Mouse (Mus musculus): ENCODE measurements around the gene Mt4. TPM values are rescaled to one million over a fixed set of nuclear protein-coding genes. Genes with fewer than 3 reads are reported as not detected.
A peak's percentile ranks its signal among the peaks of the same experiment; 100 is the strongest.

Mt4 gene
- total and polyA plus RNA-seq, 2 experiments from 2014 or later, result not detected

DNA sequence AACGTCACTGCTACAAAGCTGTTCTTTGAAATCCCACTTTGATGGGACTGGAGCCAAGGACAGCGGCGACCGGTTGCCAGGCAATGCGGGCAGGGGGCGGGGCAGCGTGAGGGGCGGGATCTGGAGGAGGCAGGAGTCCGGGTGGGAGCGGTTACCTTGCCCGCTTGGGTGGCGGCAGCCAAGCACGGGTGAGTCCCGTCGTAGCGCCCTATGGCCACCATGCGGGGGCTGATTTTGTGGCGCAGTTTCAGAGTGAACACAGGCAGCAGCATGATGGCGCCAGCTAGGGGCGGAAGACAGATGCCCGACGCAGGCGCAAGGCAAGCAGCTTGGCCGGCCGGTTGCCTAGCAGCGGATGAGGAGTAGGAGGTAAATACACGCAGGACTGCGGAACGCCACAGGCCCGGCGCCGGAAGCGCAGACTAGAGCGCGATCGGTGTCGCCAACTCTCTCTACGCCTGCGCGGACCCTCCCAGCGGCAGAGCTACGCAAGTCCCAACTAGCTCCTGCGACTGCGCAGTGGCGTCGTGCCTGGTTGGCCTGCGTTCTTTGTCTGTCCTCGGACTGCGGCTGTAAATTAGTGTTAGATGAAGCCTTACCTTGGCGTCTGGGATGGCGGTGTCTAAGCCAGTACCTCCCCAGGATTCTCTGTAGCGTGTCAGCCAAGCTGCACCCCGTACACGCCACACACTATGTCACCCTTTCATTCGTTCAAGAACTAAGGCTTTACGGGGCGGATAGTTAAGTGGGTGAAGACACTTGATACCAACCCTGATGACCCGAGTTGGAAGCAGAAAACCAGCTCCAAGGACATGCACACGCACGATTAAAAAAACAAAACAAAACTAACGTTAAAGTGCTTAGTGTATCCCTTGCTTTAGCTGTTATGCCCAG is 38.7 kb upstream of the Mt4 start, which contains the start of gene Bbs2:
Gene Bbs2 (minus strand): TSS at position 848 of the 894 bp plus-strand sequence.
- Histone ChIP-seq H3K9ac (replicated peaks; ENCODE audit: low read depth, low read length) (peak within 1 kb of the TSS; percentile 62), H3K27ac (ENCODE audit: low read depth) (peak within 1 kb of the TSS; percentile 94), H3K36me3 (replicated peaks; ENCODE audit: control insufficient read depth, insufficient read depth, low read length) (no peaks in the 10 kb centered on the region), H3K4me3 (ENCODE audit: low read depth, low read length) (peak within 1 kb of the TSS; percentile 55), H3K9me3 (replicated peaks; ENCODE audit: control insufficient read depth, low read length) (no peaks in the 10 kb centered on the region), H3K27me3 (ENCODE audit: control insufficient read depth, insufficient read depth, low read length) (no peaks in the 10 kb centered on the region), H3K4me2 (ENCODE audit: low read depth, low read length) (peak within 1 kb of the TSS; percentile 64), H3K4me1 (ENCODE audit: control insufficient read depth, insufficient read depth) (peaks cover 5% of the 10 kb centered on the region; the same call in 1 of the 2 replicates)
- WGBS, result under 1% methylated on average over 61 of the region's 61 CpGs
- no peak; the same call in 1 of the 2 replicates for TF ChIP-seq EP300 (IDR thresholded peaks at IDR 0.05; ENCODE audit: low read depth)
- TF ChIP-seq CTCF (IDR thresholded peaks at IDR 0.05; ENCODE audit: low read depth), result peak; percentile 47
- ATAC-seq (ENCODE audit: insufficient read depth, low read depth) (peak; percentile 100), DNase-seq (ENCODE audit: low spot score) (peak; percentile 99)

DNA sequence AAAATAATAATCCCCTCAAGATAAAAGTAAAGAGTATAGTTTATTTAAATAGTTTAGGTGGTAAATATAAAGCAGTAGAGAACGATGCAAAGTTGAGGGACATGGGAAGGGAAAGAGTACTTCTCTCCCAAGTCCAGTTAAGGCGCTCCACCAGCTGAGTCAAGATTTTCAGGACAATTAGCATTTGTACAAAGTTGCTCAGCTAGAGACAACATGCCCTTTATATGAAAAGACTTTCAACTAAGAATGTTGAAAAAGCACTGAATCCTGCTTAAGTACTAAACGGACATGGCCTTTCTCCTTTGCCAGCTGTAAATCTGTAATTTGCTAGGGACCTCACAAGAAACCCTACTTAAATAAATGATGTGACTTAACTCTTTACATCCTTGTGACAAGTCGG is 38.0 kb upstream of the Mt4 start:
- Histone ChIP-seq H3K27ac (ENCODE audit: low read depth) (peak overlapping the region; percentile 94), H3K4me3 (ENCODE audit: low read depth, low read length) (peak overlapping the region; percentile 55)

DNA sequence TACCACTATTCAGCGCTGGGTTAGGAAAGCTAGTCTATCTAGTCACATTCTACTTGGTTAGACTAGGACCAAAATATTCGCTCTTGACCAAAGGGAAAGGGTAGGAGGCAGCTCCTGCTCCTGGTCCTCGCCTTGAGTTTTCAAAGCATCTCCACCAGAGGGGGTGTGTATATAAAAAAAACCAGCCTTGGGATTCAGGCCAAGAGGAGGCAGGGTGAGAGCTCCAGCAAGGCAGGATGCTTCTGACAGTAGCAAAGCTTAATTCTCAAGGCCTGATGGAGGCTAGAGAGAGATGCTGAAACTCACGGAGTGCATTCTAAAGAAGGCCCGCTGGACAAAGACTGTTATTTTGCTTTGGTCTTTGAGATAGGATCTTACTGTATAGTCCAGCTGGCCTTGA is 32.9 kb upstream of the Mt4 start:
- no peak for ATAC-seq (ENCODE audit: insufficient read depth, low read depth)
- Histone ChIP-seq H3K4me3 (ENCODE audit: low read depth, low read length) (no peak overlapping the region), H3K9me3 (replicated peaks; ENCODE audit: control insufficient read depth, low read length) (no peaks in the 10 kb centered on the region), H3K4me1 (ENCODE audit: control insufficient read depth, insufficient read depth) (no peaks in the 10 kb centered on the region), H3K36me3 (replicated peaks; ENCODE audit: control insufficient read depth, insufficient read depth, low read length) (no peaks in the 10 kb centered on the region), H3K4me2 (ENCODE audit: low read depth, low read length) (no peak overlapping the region), H3K27me3 (ENCODE audit: control insufficient read depth, insufficient read depth, low read length) (no peaks in the 10 kb centered on the region), H3K27ac (ENCODE audit: low read depth) (no peak overlapping the region), H3K9ac (replicated peaks; ENCODE audit: low read depth, low read length) (no peak overlapping the region)
- WGBS, result 44% methylated on average over 5 of the region's 5 CpGs
- no peak for DNase-seq (ENCODE audit: low spot score)
- TF ChIP-seq CTCF (IDR thresholded peaks at IDR 0.05; ENCODE audit: low read depth) (no peak), EP300 (IDR thresholded peaks at IDR 0.05; ENCODE audit: low read depth) (no peak)

More for the DNA sequence above, 38.0 kb upstream of the Mt4 start:
- no peak for DNase-seq (ENCODE audit: low spot score)
- H3K4me1 ChIP-seq (ENCODE audit: control insufficient read depth, insufficient read depth), result peaks cover 5% of the 10 kb centered on the region; the same call in 1 of the 2 replicates
- H3K27me3 ChIP-seq (ENCODE audit: control insufficient read depth, insufficient read depth, low read length), result no peaks in the 10 kb centered on the region
- peak overlapping the region; percentile 64 for H3K4me2 ChIP-seq (ENCODE audit: low read depth, low read length)
- peak overlapping the region; percentile 62 for H3K9ac ChIP-seq (replicated peaks; ENCODE audit: low read depth, low read length)
- 49% methylated on average over 4 of the region's 4 CpGs for WGBS
- no peak for ATAC-seq (ENCODE audit: insufficient read depth, low read depth)
- no peak for TF ChIP-seq EP300 (IDR thresholded peaks at IDR 0.05; ENCODE audit: low read depth)
- no peak for TF ChIP-seq CTCF (IDR thresholded peaks at IDR 0.05; ENCODE audit: low read depth)
- H3K36me3 ChIP-seq (replicated peaks; ENCODE audit: control insufficient read depth, insufficient read depth, low read length), result no peaks in the 10 kb centered on the region
- H3K9me3 ChIP-seq (replicated peaks; ENCODE audit: control insufficient read depth, low read length), result no peaks in the 10 kb centered on the region

DNA sequence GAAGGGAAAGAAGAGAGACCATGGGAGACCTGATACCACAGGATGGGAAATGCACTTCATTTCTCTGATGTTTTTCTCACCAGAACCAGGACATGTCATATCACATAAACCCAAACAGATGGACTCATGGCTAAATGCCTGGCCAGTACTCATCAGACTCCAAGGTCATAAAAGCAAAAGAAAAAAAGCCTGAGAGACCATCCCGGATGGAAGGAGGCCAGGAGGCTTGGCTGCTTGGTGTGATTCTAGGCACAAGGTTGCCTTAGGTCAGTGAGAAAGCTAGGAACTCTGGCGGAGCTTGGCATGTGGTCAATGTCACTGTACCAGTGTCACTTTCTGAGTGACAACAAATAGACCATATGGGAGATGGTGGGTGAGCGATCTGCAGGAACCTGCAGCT is 29.1 kb upstream of the Mt4 start:
- TF ChIP-seq EP300 (IDR thresholded peaks at IDR 0.05; ENCODE audit: low read depth) (no peak), CTCF (IDR thresholded peaks at IDR 0.05; ENCODE audit: low read depth) (no peak)
- no peaks in the 10 kb centered on the region for H3K36me3 ChIP-seq (replicated peaks; ENCODE audit: control insufficient read depth, insufficient read depth, low read length)
- 43% methylated on average over 3 of the region's 3 CpGs for WGBS
- H3K4me2 ChIP-seq (ENCODE audit: low read depth, low read length), result no peak overlapping the region
- no peak overlapping the region for H3K27ac ChIP-seq (ENCODE audit: low read depth)
- DNase-seq (ENCODE audit: low spot score) (peak; percentile 12), ATAC-seq (ENCODE audit: insufficient read depth, low read depth) (no peak)
- H3K9ac ChIP-seq (replicated peaks; ENCODE audit: low read depth, low read length), result no peak overlapping the region
- H3K27me3 ChIP-seq (ENCODE audit: control insufficient read depth, insufficient read depth, low read length), result no peaks in the 10 kb centered on the region
- H3K9me3 ChIP-seq (replicated peaks; ENCODE audit: control insufficient read depth, low read length), result no peaks in the 10 kb centered on the region
- no peak overlapping the region for H3K4me3 ChIP-seq (ENCODE audit: low read depth, low read length)
- H3K4me1 ChIP-seq (ENCODE audit: control insufficient read depth, insufficient read depth), result 0 out of 2 replicates have a peak, but pooled peaks cover 3% of the 10 kb centered on the region

DNA sequence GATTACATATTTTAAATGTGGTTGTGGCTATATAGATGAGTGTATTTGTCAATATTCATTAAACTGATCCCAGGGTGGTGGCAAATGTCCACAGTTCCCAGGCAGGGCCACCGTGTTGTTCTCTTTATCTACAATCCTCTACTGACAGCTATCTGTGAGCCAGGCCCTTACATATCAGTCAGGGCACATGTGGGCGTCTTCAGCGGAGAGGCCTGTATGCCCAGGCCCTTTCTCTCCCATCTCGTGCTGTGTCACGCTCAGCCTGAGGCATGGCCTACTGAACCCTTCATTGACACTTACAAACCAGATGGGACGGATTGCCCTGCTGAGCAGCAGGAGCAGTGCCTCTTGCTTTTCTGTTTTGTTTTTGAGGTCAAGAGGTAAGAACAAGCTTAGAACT is 27.6 kb upstream of the Mt4 start:
- Histone ChIP-seq H3K27ac (ENCODE audit: low read depth) (no peak overlapping the region), H3K4me2 (ENCODE audit: low read depth, low read length) (no peak overlapping the region), H3K36me3 (replicated peaks; ENCODE audit: control insufficient read depth, insufficient read depth, low read length) (no peaks in the 10 kb centered on the region), H3K9me3 (replicated peaks; ENCODE audit: control insufficient read depth, low read length) (no peaks in the 10 kb centered on the region), H3K27me3 (ENCODE audit: control insufficient read depth, insufficient read depth, low read length) (no peaks in the 10 kb centered on the region), H3K4me3 (ENCODE audit: low read depth, low read length) (no peak overlapping the region), H3K9ac (replicated peaks; ENCODE audit: low read depth, low read length) (no peak overlapping the region), H3K4me1 (ENCODE audit: control insufficient read depth, insufficient read depth) (0 out of 2 replicates have a peak, but pooled peaks cover 3% of the 10 kb centered on the region)
- no peak for TF ChIP-seq EP300 (IDR thresholded peaks at IDR 0.05; ENCODE audit: low read depth)
- TF ChIP-seq CTCF (IDR thresholded peaks at IDR 0.05; ENCODE audit: low read depth), result no peak
- ATAC-seq (ENCODE audit: insufficient read depth, low read depth) (no peak), DNase-seq (ENCODE audit: low spot score) (no peak)
- 73% methylated on average over 6 of the region's 6 CpGs for WGBS

Data from heart, postnatal 0 days (tissue).